Mouse (Mus musculus) MEL (cell line): ENCODE measurements around the gene Ccl1. TPM values are rescaled to one million over a fixed set of nuclear protein-coding genes. Genes with fewer than 3 reads are reported as not detected.

ENCODE experiments used
- DNase-seq: peaks from one replicate; pipeline ENCODE4 v3.0.0; 2011; ENCODE audit warnings: low read depth, low spot score
- H3K27ac ChIP-seq: 2 replicates; pipeline ENCODE4 v1.5.1; 2012; ENCODE audit warnings: low read depth, mild to moderate bottlenecking, control low read depth, low read length, moderate library complexity; ENCODE audit not compliant: control insufficient read depth
- H3K27me3 ChIP-seq, 2 experiments: fragments of 150-350 bp in 1 of 2; sonication (generic) in 1 of 2; 2 replicates each; pipeline ENCODE4 v1.6.1; 2012; ENCODE audit warnings: low read length in 2 of 2, mild to moderate bottlenecking in 2 of 2, improper control_type of control experiment in 1 of 2, moderate library complexity in 1 of 2; ENCODE audit not compliant: insufficient read depth in 2 of 2, control insufficient read depth in 1 of 2
- H3K36me3 ChIP-seq, 2 experiments: 2 replicates each; pipeline ENCODE4 v1.6.1; 2012 to 2014; ENCODE audit warnings: low read length in 2 of 2, improper control_type of control experiment in 1 of 2, inconsistent platforms in 1 of 2, mild to moderate bottlenecking in 1 of 2; ENCODE audit not compliant: insufficient read depth in 2 of 2, control insufficient read depth in 1 of 2
- H3K4me1 ChIP-seq, 2 experiments: fragments of 150-350 bp in 1 of 2; sonication (generic) in 1 of 2; 2 replicates each; pipeline ENCODE4 v1.6.1; 2012; ENCODE audit warnings: low read length in 2 of 2, improper control_type of control experiment in 1 of 2, mild to moderate bottlenecking in 1 of 2; ENCODE audit not compliant: insufficient read depth in 2 of 2, control insufficient read depth in 1 of 2
- H3K4me3 ChIP-seq, 2 experiments: fragments of 150-350 bp in 1 of 2; sonication (generic) in 1 of 2; 2 replicates each; pipeline ENCODE4 v1.5.1; 2012; ENCODE audit warnings: low read depth in 2 of 2, low read length in 2 of 2, mild to moderate bottlenecking in 2 of 2, moderate library complexity in 2 of 2, control low read depth in 1 of 2, improper control_type of control experiment in 1 of 2; ENCODE audit not compliant: control insufficient read depth in 1 of 2, insufficient read depth in 1 of 2
- H3K79me2 ChIP-seq: 2 replicates; pipeline ENCODE4 v1.6.1; 2012; ENCODE audit warnings: mild to moderate bottlenecking, low read length, moderate library complexity; ENCODE audit not compliant: control insufficient read depth, poor library complexity, insufficient read depth
- H3K9ac ChIP-seq: 2 replicates; pipeline ENCODE4 v1.6.1; 2012; ENCODE audit warnings: low read depth, mild to moderate bottlenecking, control low read depth, low read length, moderate library complexity; ENCODE audit not compliant: control insufficient read depth, poor library complexity, severe bottlenecking
- H3K9me3 ChIP-seq: fragments of 150-350 bp; sonication (generic); replicated peaks from 2 replicates; pipeline ENCODE4 v1.6.1; 2012; ENCODE audit warnings: mild to moderate bottlenecking, low read length, improper control_type of control experiment, moderate library complexity; ENCODE audit not compliant: insufficient read depth
- CTCF ChIP-seq, 3 experiments: IDR thresholded peaks in 2 of 3; conservative IDR thresholded peaks in 1 of 3; 2 replicates each; pipeline ENCODE4 v1.5.1; 2011 to 2012; ENCODE audit warnings: low read length in 3 of 3, low read depth in 2 of 3, mild to moderate bottlenecking in 2 of 3, improper control_type of control experiment in 1 of 3, inconsistent platforms in 1 of 3, mixed read lengths in 1 of 3, moderate library complexity in 1 of 3; ENCODE audit not compliant: control insufficient read depth in 1 of 3, insufficient read depth in 1 of 3, poor library complexity in 1 of 3, severe bottlenecking in 1 of 3
- E2F4 ChIP-seq: IDR thresholded peaks from 2 replicates; pipeline ENCODE4 v1.6.1; 2011; ENCODE audit warnings: low read depth, low read length, improper control_type of control experiment, borderline replicate concordance
- EP300 ChIP-seq, 2 experiments: IDR thresholded peaks; 2 replicates each; pipeline ENCODE4 v1.6.1; 2011; ENCODE audit warnings: improper control_type of control experiment in 2 of 2, low read length in 2 of 2, low read depth in 1 of 2, mild to moderate bottlenecking in 1 of 2
- GABPA ChIP-seq: IDR thresholded peaks from 2 replicates; pipeline ENCODE4 v1.6.1; 2012; ENCODE audit warnings: low read depth, mild to moderate bottlenecking, inconsistent platforms, low read length, improper control_type of control experiment, moderate library complexity
- GATA1 ChIP-seq: IDR thresholded peaks from 2 replicates; pipeline ENCODE4 v1.6.1; 2011; ENCODE audit warnings: low read depth, low read length, improper control_type of control experiment
- MAX ChIP-seq: IDR thresholded peaks from 2 replicates; pipeline ENCODE4 v1.6.1; 2011; ENCODE audit warnings: low read length, improper control_type of control experiment
- MEF2A ChIP-seq: IDR thresholded peaks from 2 replicates; pipeline ENCODE4 v1.6.1; 2014; ENCODE audit warnings: low read depth, mild to moderate bottlenecking, inconsistent platforms, low read length, improper control_type of control experiment; ENCODE audit not compliant: poor library complexity, insufficient replicate concordance, severe bottlenecking; ENCODE audit errors: extremely low read depth
- MXI1 ChIP-seq: IDR thresholded peaks from 2 replicates; pipeline ENCODE4 v1.6.1; 2011; ENCODE audit warnings: mild to moderate bottlenecking, low read depth, low read length, improper control_type of control experiment
- MYC ChIP-seq: IDR thresholded peaks from 2 replicates; pipeline ENCODE4 v1.6.1; 2011; ENCODE audit warnings: low read depth, mild to moderate bottlenecking, low read length, improper control_type of control experiment, moderate library complexity
- POLR2A ChIP-seq, 2 experiments: IDR thresholded peaks; 2 replicates each; pipeline ENCODE4 v1.6.1; 2011 to 2012; ENCODE audit warnings: low read length in 2 of 2, mild to moderate bottlenecking in 2 of 2, control low read depth in 1 of 2, improper control_type of control experiment in 1 of 2, low read depth in 1 of 2, moderate library complexity in 1 of 2; ENCODE audit not compliant: control insufficient read depth in 1 of 2, insufficient read depth in 1 of 2, poor library complexity in 1 of 2
- POLR2AphosphoS5 ChIP-seq: IDR thresholded peaks from 2 replicates; pipeline ENCODE4 v1.6.1; 2012; ENCODE audit warnings: low read depth, borderline replicate concordance, mild to moderate bottlenecking, inconsistent platforms, low read length, moderate library complexity, mixed read lengths
- RAD21 ChIP-seq: IDR thresholded peaks from 2 replicates; pipeline ENCODE4 v1.6.1; 2011; ENCODE audit warnings: mild to moderate bottlenecking, low read depth, low read length, improper control_type of control experiment
- RCOR1 ChIP-seq: IDR thresholded peaks from 2 replicates; pipeline ENCODE4 v1.6.1; 2012; ENCODE audit warnings: low read depth, mild to moderate bottlenecking, inconsistent platforms, low read length, improper control_type of control experiment
- TAL1 ChIP-seq: IDR thresholded peaks from 2 replicates; pipeline ENCODE4 v1.6.1; 2012; ENCODE audit warnings: mild to moderate bottlenecking, inconsistent platforms, low read length, moderate library complexity, mixed read lengths
- TCF12 ChIP-seq: IDR thresholded peaks from 2 replicates; pipeline ENCODE4 v1.6.1; 2014; ENCODE audit warnings: low read depth, mild to moderate bottlenecking, inconsistent platforms, low read length, improper control_type of control experiment, moderate library complexity
- ZC3H11A ChIP-seq: IDR thresholded peaks from 2 replicates; pipeline ENCODE4 v1.6.1; 2012; ENCODE audit warnings: low read depth, mild to moderate bottlenecking, inconsistent platforms, low read length, improper control_type of control experiment
- ZMIZ1 ChIP-seq: IDR thresholded peaks from 2 replicates; pipeline ENCODE4 v1.6.1; 2012; ENCODE audit warnings: low read depth, mild to moderate bottlenecking, inconsistent platforms, low read length, improper control_type of control experiment, moderate library complexity
- polyA plus RNA-seq, 2 experiments: library from polyadenylated mRNA; stranded (reverse) in 1 of 2; unstranded in 1 of 2; fragments of >175 nt in 1 of 2; fragments of >200 nt in 1 of 2; gene quantifications; 2 replicates each; pipeline versions ENCODE4 v1.2.1 to v1.2.4; 2012; ENCODE audit warnings: low replicate concordance in 2 of 2, low read depth in 1 of 2; ENCODE audit not compliant: insufficient read length in 2 of 2, insufficient read depth in 1 of 2, missing spikeins in 1 of 2
- total RNA-seq: library from RNA; depleted of rRNA; stranded (reverse); fragments of 300-350 nt; gene quantifications from 2 replicates; pipeline ENCODE4 v1.2.3, GENCODE M21; 2012

Gene Ccl1
- total and polyA plus RNA-seq, 3 experiments = not detected

DNA sequence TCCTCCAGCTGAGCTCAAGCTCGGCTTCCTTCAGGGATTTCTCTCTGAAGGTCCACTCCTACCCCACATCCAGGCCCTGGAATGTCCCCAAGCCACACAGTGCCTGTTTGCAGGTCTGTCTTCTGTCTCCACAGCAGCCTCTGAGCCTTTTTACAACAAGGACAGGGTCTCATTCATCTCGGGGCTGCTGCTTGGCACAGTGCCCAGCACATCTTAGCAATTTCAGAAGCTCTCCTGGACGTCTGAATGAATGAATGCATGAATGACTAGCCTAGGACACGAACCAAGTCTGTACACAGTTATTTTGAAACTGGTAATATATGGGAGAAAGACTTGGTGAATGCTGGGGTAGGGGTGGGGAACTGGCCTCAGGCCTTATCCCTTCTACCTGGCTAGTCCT is 52.1 kb downstream of the Ccl1 start:
- H3K4me3 ChIP-seq = no peak overlapping the region
- H3K27ac ChIP-seq = no peak overlapping the region
- H3K9ac ChIP-seq = no peak overlapping the region
- DNase-seq = no peak
- no peaks in the 10 kb centered on the region for H3K9me3 ChIP-seq
- no peaks in the 10 kb centered on the region for H3K36me3 ChIP-seq
- H3K79me2 ChIP-seq = no peaks in the 10 kb centered on the region
- TF ChIP-seq E2F4 = no peak
- no peak for TF ChIP-seq TCF12
- no peak for TF ChIP-seq MAX
- TF ChIP-seq TAL1 = no peak
- TF ChIP-seq ZMIZ1 = no peak
- TF ChIP-seq CTCF (IDR thresholded peaks at IDR 0.05 in 2 of 3, conservative IDR thresholded peaks at IDR 0.05 in 1 of 3; ENCODE audit: control insufficient read depth in 1 of 3, insufficient read depth in 1 of 3, low read depth in 2 of 3, low read length in 3 of 3, poor library complexity in 1 of 3, severe bottlenecking in 1 of 3) = no peak
- TF ChIP-seq ZC3H11A = no peak
- no peaks in the 10 kb centered on the region for H3K4me1 ChIP-seq
- no peaks in the 10 kb centered on the region for H3K27me3 ChIP-seq

DNA sequence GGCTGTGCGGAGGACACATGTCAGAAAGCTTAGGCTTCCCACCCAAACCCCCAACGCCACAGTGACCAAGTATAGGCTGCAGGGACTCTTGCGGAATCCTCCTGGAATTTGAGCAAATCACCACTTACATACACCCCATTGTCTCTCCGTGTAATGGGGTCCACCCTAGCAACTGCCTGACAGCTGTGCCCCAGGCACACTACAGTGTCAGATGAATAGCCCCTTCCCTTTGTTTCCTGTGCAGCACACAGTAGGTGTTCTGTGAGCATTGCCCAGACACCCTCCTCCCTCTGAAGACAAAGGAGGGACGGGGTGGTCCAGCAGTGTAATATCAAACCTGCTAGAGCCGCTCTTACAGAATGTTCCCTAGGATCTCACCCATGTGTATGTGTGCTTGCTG is 54.2 kb downstream of the Ccl1 start:
- no peaks in the 10 kb centered on the region for H3K4me1 ChIP-seq
- H3K36me3 ChIP-seq = no peaks in the 10 kb centered on the region
- H3K27me3 ChIP-seq = no peaks in the 10 kb centered on the region
- no peaks in the 10 kb centered on the region for H3K9me3 ChIP-seq
- TF ChIP-seq POLR2AphosphoS5 = no peak
- no peak for TF ChIP-seq GABPA
- TF ChIP-seq EP300 (IDR thresholded peaks at IDR 0.05; ENCODE audit: low read depth in 1 of 2, low read length in 2 of 2) = no peak
- no peak for TF ChIP-seq RCOR1
- no peak for TF ChIP-seq MYC
- TF ChIP-seq TAL1 = no peak
- TF ChIP-seq MAX = no peak
- no peak for TF ChIP-seq POLR2A (IDR thresholded peaks at IDR 0.05; ENCODE audit: control insufficient read depth in 1 of 2, insufficient read depth in 1 of 2, low read depth in 1 of 2, low read length in 2 of 2, poor library complexity in 1 of 2)
- no peak for TF ChIP-seq MEF2A
- no peak for TF ChIP-seq CTCF (IDR thresholded peaks at IDR 0.05 in 2 of 3, conservative IDR thresholded peaks at IDR 0.05 in 1 of 3; ENCODE audit: control insufficient read depth in 1 of 3, insufficient read depth in 1 of 3, low read depth in 2 of 3, low read length in 3 of 3, poor library complexity in 1 of 3, severe bottlenecking in 1 of 3)
- no peak for TF ChIP-seq RAD21
- TF ChIP-seq GATA1 = no peak
- no peak for TF ChIP-seq MXI1
- no peak overlapping the region for H3K4me3 ChIP-seq
- H3K79me2 ChIP-seq = no peaks in the 10 kb centered on the region
- H3K9ac ChIP-seq = no peak overlapping the region
- no peak overlapping the region for H3K27ac ChIP-seq
- DNase-seq = no peak
